Mouse (Mus musculus) neural tube, embryonic 15.5 days (tissue): Measurements from ENCODE around the gene Galnt2. TPM values are rescaled to one million over a fixed set of nuclear protein-coding genes. Genes with fewer than 3 reads are reported as not detected.
A peak's percentile ranks its signal among the peaks of the same experiment; 100 is the strongest.

ENCODE experiments used
- ATAC-seq: fragments of 200-750 bp; cut with Nextera tagmentation; 2 replicates; pipeline ENCODE4 v1.8.0; 2017; ENCODE audit warnings: mild to moderate bottlenecking, moderate TSS enrichment, moderate library complexity; ENCODE audit not compliant: low FRiP score
- H3K27ac ChIP-seq: fragments of 300-500 bp; sonication (generic); replicated peaks from 2 replicates; pipeline ENCODE4 v1.5.1; 2015; ENCODE audit warnings: mild to moderate bottlenecking, inconsistent platforms
- H3K27me3 ChIP-seq: fragments of 300-500 bp; sonication (generic); replicated peaks from 2 replicates; pipeline ENCODE4 v1.6.1; 2015; ENCODE audit warnings: inconsistent platforms
- H3K36me3 ChIP-seq: fragments of 300-500 bp; sonication (generic); 2 replicates; pipeline ENCODE4 v1.6.1; 2015; ENCODE audit warnings: inconsistent platforms
- H3K4me1 ChIP-seq: fragments of 300-500 bp; sonication (generic); 2 replicates; pipeline ENCODE4 v1.6.1; 2015; ENCODE audit warnings: inconsistent platforms
- H3K4me2 ChIP-seq: fragments of 300-500 bp; sonication (generic); 2 replicates; pipeline ENCODE4 v1.6.1; 2015; ENCODE audit warnings: inconsistent platforms, mild to moderate bottlenecking, moderate library complexity
- H3K4me3 ChIP-seq: fragments of 300-500 bp; sonication (generic); replicated peaks from 2 replicates; pipeline ENCODE4 v1.5.1; 2015; ENCODE audit warnings: mild to moderate bottlenecking, inconsistent platforms
- H3K9ac ChIP-seq: fragments of 300-500 bp; sonication (generic); replicated peaks from 2 replicates; pipeline ENCODE4 v1.6.1; 2015; ENCODE audit warnings: mild to moderate bottlenecking, inconsistent platforms
- H3K9me3 ChIP-seq: fragments of 300-500 bp; sonication (generic); replicated peaks from 2 replicates; pipeline ENCODE4 v1.6.1; 2016; ENCODE audit warnings: inconsistent platforms
- whole genome bisulfite sequencing: fragments of 180-500 bp; shearing (Covaris S2); methylation state at CpG from one replicate; pipeline ENCODE4 v1.1.7; 2015; ENCODE audit warnings: mixed read lengths; 5-methylcytosine and 5-hydroxymethylcytosine counted together
- polyA plus RNA-seq: library from polyadenylated mRNA; unstranded; fragments of >200 nt; fragmentation: Nextera tagmentation; extraction: Ambion mirVana; gene quantifications from 2 replicates; pipeline ENCODE4 v1.2.1, GENCODE M21; 2015

Gene Galnt2
- polyA plus RNA-seq, 1 experiment from 2014 or later: 62.7 TPM

GRCm38 (mm10) chr8:124259146-124259545 lies 28.0 kb downstream of the Galnt2 start:
- ATAC-seq: no peak
- H3K4me1 ChIP-seq: peaks cover 74% of the 10 kb centered on the region
- WGBS: 91% methylated on average over 4 of the region's 4 CpGs

GRCm38 (mm10) chr8:124259925-124260324 lies 28.7 kb downstream of the Galnt2 start:
- ATAC-seq: no peak

More at GRCm38 (mm10) chr8:124259146-124259545, 28.0 kb downstream of the Galnt2 start:
- no peak overlapping the region for H3K4me3 ChIP-seq
- no peak overlapping the region for H3K4me2 ChIP-seq
- H3K9me3 ChIP-seq: no peaks in the 10 kb centered on the region
- no peak overlapping the region for H3K27ac ChIP-seq
- H3K9ac ChIP-seq: no peak overlapping the region
- no peaks in the 10 kb centered on the region for H3K27me3 ChIP-seq
- no peaks in the 10 kb centered on the region for H3K36me3 ChIP-seq

GRCm38 (mm10) chr8:124260371-124260770 lies 29.2 kb downstream of the Galnt2 start:
- H3K9ac ChIP-seq: no peak overlapping the region
- WGBS: 73% methylated on average over 12 of the region's 12 CpGs
- peaks cover 86% of the 10 kb centered on the region for H3K4me1 ChIP-seq
- no peaks in the 10 kb centered on the region for H3K36me3 ChIP-seq
- H3K27ac ChIP-seq: no peak overlapping the region
- ATAC-seq: no peak
- H3K4me3 ChIP-seq: no peak overlapping the region
- no peak overlapping the region for H3K4me2 ChIP-seq
- no peaks in the 10 kb centered on the region for H3K9me3 ChIP-seq
- H3K27me3 ChIP-seq: no peaks in the 10 kb centered on the region

More at GRCm38 (mm10) chr8:124259925-124260324, 28.7 kb downstream of the Galnt2 start:
- Histone ChIP-seq H3K27ac (no peak overlapping the region), H3K4me1 (peaks cover 82% of the 10 kb centered on the region), H3K4me3 (no peak overlapping the region), H3K36me3 (no peaks in the 10 kb centered on the region), H3K4me2 (no peak overlapping the region), H3K27me3 (no peaks in the 10 kb centered on the region), H3K9ac (no peak overlapping the region), H3K9me3 (no peaks in the 10 kb centered on the region)
- 66% methylated on average over 7 of the region's 7 CpGs for WGBS

GRCm38 (mm10) chr8:124263058-124263457 lies 31.9 kb downstream of the Galnt2 start:
- Histone ChIP-seq H3K27ac (peak overlapping the region; percentile 79), H3K36me3 (no peaks in the 10 kb centered on the region), H3K4me3 (no peak overlapping the region), H3K9me3 (no peaks in the 10 kb centered on the region), H3K27me3 (no peaks in the 10 kb centered on the region), H3K4me1 (peaks cover 70% of the 10 kb centered on the region), H3K9ac (no peak overlapping the region; the same call in 1 of the 2 replicates), H3K4me2 (no peak overlapping the region)
- 32% methylated on average over 9 of the region's 9 CpGs for WGBS
- ATAC-seq: peak; percentile 17; the same call in 1 of the 2 replicates

GRCm38 (mm10) chr8:124264032-124264431 lies 32.8 kb downstream of the Galnt2 start:
- no peaks in the 10 kb centered on the region for H3K9me3 ChIP-seq
- H3K9ac ChIP-seq: no peak overlapping the region
- no peaks in the 10 kb centered on the region for H3K27me3 ChIP-seq
- WGBS: 81% methylated on average over 8 of the region's 8 CpGs
- H3K4me2 ChIP-seq: no peak overlapping the region
- peaks cover 67% of the 10 kb centered on the region for H3K4me1 ChIP-seq
- peak overlapping the region; percentile 79 for H3K27ac ChIP-seq
- no peaks in the 10 kb centered on the region for H3K36me3 ChIP-seq
- no peak overlapping the region for H3K4me3 ChIP-seq
- ATAC-seq: no peak

- Histone ChIP-seq H3K36me3 (no peaks in the 10 kb centered on the region), H3K4me1 (peaks cover 68% of the 10 kb centered on the region), H3K9me3 (no peaks in the 10 kb centered on the region), H3K27ac (peak overlapping the region; percentile 79; the same call in 1 of the 2 replicates), H3K4me3 (no peak overlapping the region), H3K9ac (no peak overlapping the region), H3K27me3 (no peaks in the 10 kb centered on the region), H3K4me2 (no peak overlapping the region)
- WGBS: 75% methylated on average over 12 of the region's 12 CpGs
- 0 out of 2 replicates have a peak, but pooled peaks have one; percentile 27 for ATAC-seq
These were observed 33.5 kb downstream of the Galnt2 start for GRCm38 (mm10) chr8:124264671-124265070.

GRCm38 (mm10) chr8:124265130-124265529 lies 33.9 kb downstream of the Galnt2 start:
- no peak for ATAC-seq
- Histone ChIP-seq H3K27ac (no peak overlapping the region), H3K4me1 (peaks cover 70% of the 10 kb centered on the region), H3K9me3 (no peaks in the 10 kb centered on the region), H3K27me3 (no peaks in the 10 kb centered on the region), H3K4me3 (no peak overlapping the region), H3K9ac (no peak overlapping the region), H3K4me2 (no peak overlapping the region), H3K36me3 (no peaks in the 10 kb centered on the region)
- WGBS: 80% methylated on average over 2 of the region's 2 CpGs

GRCm38 (mm10) chr8:124265798-124266197 lies 34.6 kb downstream of the Galnt2 start:
- no peaks in the 10 kb centered on the region for H3K27me3 ChIP-seq
- H3K27ac ChIP-seq: no peak overlapping the region
- no peaks in the 10 kb centered on the region for H3K9me3 ChIP-seq
- no peak overlapping the region for H3K4me3 ChIP-seq
- no peak overlapping the region for H3K4me2 ChIP-seq
- WGBS: 80% methylated on average over 8 of the region's 8 CpGs
- H3K9ac ChIP-seq: no peak overlapping the region
- ATAC-seq: no peak
- H3K36me3 ChIP-seq: no peaks in the 10 kb centered on the region
- H3K4me1 ChIP-seq: peaks cover 71% of the 10 kb centered on the region

- H3K4me2 ChIP-seq: no peak overlapping the region
- no peaks in the 10 kb centered on the region for H3K27me3 ChIP-seq
- no peak overlapping the region for H3K4me3 ChIP-seq
- no peaks in the 10 kb centered on the region for H3K9me3 ChIP-seq
- 92% methylated on average over 4 of the region's 4 CpGs for WGBS
- H3K9ac ChIP-seq: no peak overlapping the region
- ATAC-seq: no peak
- H3K36me3 ChIP-seq: no peaks in the 10 kb centered on the region
- H3K4me1 ChIP-seq: peaks cover 65% of the 10 kb centered on the region
- no peak overlapping the region for H3K27ac ChIP-seq
These were observed 36.0 kb downstream of the Galnt2 start for GRCm38 (mm10) chr8:124267206-124267605.

GRCm38 (mm10) chr8:124270504-124270903 lies 39.3 kb downstream of the Galnt2 start:
- peaks cover 61% of the 10 kb centered on the region for H3K4me1 ChIP-seq

GRCm38 (mm10) chr8:124270904-124271303 lies 39.7 kb downstream of the Galnt2 start:
- peak overlapping the region; percentile 63 for H3K27ac ChIP-seq

More at GRCm38 (mm10) chr8:124270504-124270903, 39.3 kb downstream of the Galnt2 start:
- Histone ChIP-seq H3K9ac (no peak overlapping the region), H3K27ac (peak overlapping the region; percentile 63), H3K4me2 (no peak overlapping the region), H3K4me3 (no peak overlapping the region), H3K27me3 (no peaks in the 10 kb centered on the region), H3K9me3 (no peaks in the 10 kb centered on the region), H3K36me3 (no peaks in the 10 kb centered on the region)
- ATAC-seq: no peak
- 77% methylated on average over 6 of the region's 6 CpGs for WGBS

GRCm38 (mm10) chr8:124271518-124271917 lies 40.3 kb downstream of the Galnt2 start:
- Histone ChIP-seq H3K9ac (no peak overlapping the region), H3K27me3 (no peaks in the 10 kb centered on the region), H3K4me3 (no peak overlapping the region), H3K27ac (no peak overlapping the region), H3K36me3 (no peaks in the 10 kb centered on the region), H3K4me2 (no peak overlapping the region), H3K4me1 (peaks cover 56% of the 10 kb centered on the region), H3K9me3 (no peaks in the 10 kb centered on the region)
- ATAC-seq: no peak
- WGBS: 80% methylated on average over 12 of the region's 12 CpGs

More at GRCm38 (mm10) chr8:124270904-124271303, 39.7 kb downstream of the Galnt2 start:
- Histone ChIP-seq H3K27me3 (no peaks in the 10 kb centered on the region), H3K4me1 (peaks cover 60% of the 10 kb centered on the region), H3K36me3 (no peaks in the 10 kb centered on the region), H3K4me3 (no peak overlapping the region), H3K9me3 (no peaks in the 10 kb centered on the region), H3K9ac (no peak overlapping the region), H3K4me2 (no peak overlapping the region)
- 72% methylated on average over 11 of the region's 11 CpGs for WGBS
- ATAC-seq: no peak
